Mouse (Mus musculus): Measurements from ENCODE around the gene Olfr577. TPM values are rescaled to one million over a fixed set of nuclear protein-coding genes. Genes with fewer than 3 reads are reported as not detected.

Gene Olfr577
- not detected in 2 replicates for polyA plus RNA-seq (2014; fragmentation: Nextera tagmentation; extraction: Ambion mirVana)

DNA sequence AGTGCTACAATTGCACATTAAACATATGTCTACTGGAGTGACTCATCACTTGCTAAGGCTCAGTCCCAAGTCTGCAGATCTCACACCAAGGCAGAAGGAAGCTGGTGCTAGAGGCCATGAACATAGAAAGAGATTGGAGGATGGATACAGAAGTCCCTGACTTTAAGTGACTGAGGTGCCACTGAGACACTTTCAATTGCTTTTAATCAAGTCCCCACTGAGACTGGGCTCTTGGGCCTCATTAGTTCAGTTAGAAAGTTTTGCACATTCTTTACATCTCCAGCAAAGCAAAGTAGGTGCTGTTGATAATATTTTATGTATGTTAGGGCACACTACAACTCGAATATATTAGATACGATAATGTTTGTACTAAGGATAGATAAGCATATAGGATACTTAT, at the start of gene Olfr577:
TSS of gene Olfr577 (minus strand) at position 101 of the 400 bp plus-strand sequence.
- 82% methylated on average over 2 of the region's 2 CpGs for WGBS
- ATAC-seq (ENCODE audit: insufficient read depth) (no peak), DNase-seq (no peak)
- Histone ChIP-seq H3K27ac (ENCODE audit: low read depth) (no peak within 1 kb of the TSS), H3K9me3 (ENCODE audit: low read depth, low read length) (no peaks in the 10 kb centered on the region), H3K36me3 (ENCODE audit: insufficient read depth) (no peaks in the 10 kb centered on the region), H3K9ac (no peak within 1 kb of the TSS), H3K4me1 (ENCODE audit: insufficient read depth) (no peaks in the 10 kb centered on the region), H3K4me2 (no peak within 1 kb of the TSS), H3K27me3 (ENCODE audit: insufficient read depth, low read length) (no peaks in the 10 kb centered on the region), H3K4me3 (ENCODE audit: low read depth, low read length) (no peak within 1 kb of the TSS)
- TF ChIP-seq CTCF (IDR thresholded peaks at IDR 0.05; ENCODE audit: low read depth), result no peak

DNA sequence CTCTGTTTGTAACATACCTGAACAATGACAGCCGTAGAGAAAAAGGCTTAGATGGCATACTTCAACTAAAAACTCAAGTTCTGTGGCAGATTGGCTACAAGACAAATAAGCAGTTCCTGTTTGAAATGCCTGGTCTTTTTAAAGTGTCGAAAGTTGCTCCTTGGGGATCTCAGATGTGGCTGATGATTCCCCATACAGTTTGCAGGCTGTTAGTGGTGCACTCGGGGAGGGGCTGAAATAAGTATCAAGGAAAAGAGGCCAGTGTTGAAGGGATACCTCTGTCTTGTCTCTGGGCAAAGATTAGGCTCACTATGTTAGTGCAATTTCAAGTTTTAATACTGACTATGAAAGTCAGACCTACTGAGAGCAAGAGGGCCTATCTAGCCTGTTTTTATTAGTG, 13.5 kb upstream of the Olfr577 start, which contains the start of gene Olfr578:
TSS of gene Olfr578 (minus strand) at position 101 of the 400 bp plus-strand sequence.
- Histone ChIP-seq H3K4me1 (ENCODE audit: insufficient read depth) (no peaks in the 10 kb centered on the region), H3K4me2 (no peak within 1 kb of the TSS), H3K4me3 (ENCODE audit: low read depth, low read length) (no peak within 1 kb of the TSS), H3K27me3 (ENCODE audit: insufficient read depth, low read length) (no peaks in the 10 kb centered on the region), H3K9me3 (ENCODE audit: low read depth, low read length) (no peaks in the 10 kb centered on the region), H3K27ac (ENCODE audit: low read depth) (no peak within 1 kb of the TSS), H3K36me3 (ENCODE audit: insufficient read depth) (no peaks in the 10 kb centered on the region), H3K9ac (no peak within 1 kb of the TSS)
- 52% methylated on average over 3 of the region's 3 CpGs for WGBS
- no peak for DNase-seq
- no peak for ATAC-seq (ENCODE audit: insufficient read depth)
- TF ChIP-seq CTCF (IDR thresholded peaks at IDR 0.05; ENCODE audit: low read depth), result no peak

DNA sequence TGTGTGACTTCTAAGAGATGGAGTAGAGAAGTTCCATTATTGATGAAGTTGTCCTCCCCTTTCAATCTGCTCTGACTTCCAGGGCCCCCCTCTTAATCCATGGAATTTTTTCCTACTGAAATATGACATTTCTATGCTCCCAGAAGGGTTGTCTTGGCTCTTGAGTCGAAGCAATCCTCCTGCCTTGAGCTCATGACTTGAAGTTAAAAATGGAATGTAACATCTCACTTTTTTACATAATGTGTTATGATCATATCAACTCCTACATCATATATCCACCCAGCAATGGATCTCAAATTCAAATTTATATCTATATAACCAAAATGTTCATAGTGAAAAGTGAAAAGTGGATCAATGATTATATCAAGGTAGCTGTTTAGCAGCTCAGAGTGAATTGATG, 1.3 kb downstream of the Olfr577 start:
- Histone ChIP-seq H3K27ac (ENCODE audit: low read depth) (no peak overlapping the region), H3K27me3 (ENCODE audit: insufficient read depth, low read length) (no peaks in the 10 kb centered on the region), H3K36me3 (ENCODE audit: insufficient read depth) (no peaks in the 10 kb centered on the region), H3K9ac (no peak overlapping the region), H3K4me1 (ENCODE audit: insufficient read depth) (no peaks in the 10 kb centered on the region), H3K4me3 (ENCODE audit: low read depth, low read length) (no peak overlapping the region), H3K9me3 (ENCODE audit: low read depth, low read length) (no peaks in the 10 kb centered on the region), H3K4me2 (no peak overlapping the region)
- WGBS, result 46% methylated on average over 1 of the region's 1 CpGs
- no peak for DNase-seq
- no peak for TF ChIP-seq CTCF (IDR thresholded peaks at IDR 0.05; ENCODE audit: low read depth)
- ATAC-seq (ENCODE audit: insufficient read depth), result no peak

DNA sequence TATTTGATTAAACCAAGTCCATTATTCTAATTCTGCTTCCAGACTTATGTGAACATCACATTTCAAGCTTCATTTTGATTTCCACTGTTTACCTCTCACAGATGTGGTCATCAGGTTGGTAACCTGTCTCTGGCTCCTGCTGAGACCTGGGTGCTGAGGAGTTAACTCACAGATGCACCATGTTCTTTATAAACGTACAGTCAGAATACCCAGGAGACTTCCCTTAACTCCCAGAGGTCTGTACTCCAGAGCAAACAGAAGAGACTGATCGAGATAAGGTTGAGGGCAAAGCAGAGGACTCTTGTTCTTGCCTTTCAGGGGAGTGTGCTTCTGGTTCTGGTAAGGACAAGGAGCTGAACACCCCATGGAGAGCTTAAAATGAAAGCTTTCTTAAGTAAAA, 13.4 kb downstream of the Olfr577 start, which contains the start of gene Olfr576:
TSS of gene Olfr576 (plus strand) at position 301 of the 400 bp plus-strand sequence.
- WGBS, result 9% methylated on average over 2 of the region's 2 CpGs
- Histone ChIP-seq H3K36me3 (ENCODE audit: insufficient read depth) (no peaks in the 10 kb centered on the region), H3K4me3 (ENCODE audit: low read depth, low read length) (no peak within 1 kb of the TSS), H3K9me3 (ENCODE audit: low read depth, low read length) (no peaks in the 10 kb centered on the region), H3K4me2 (no peak within 1 kb of the TSS), H3K27me3 (ENCODE audit: insufficient read depth, low read length) (no peaks in the 10 kb centered on the region), H3K4me1 (ENCODE audit: insufficient read depth) (no peaks in the 10 kb centered on the region), H3K9ac (no peak within 1 kb of the TSS), H3K27ac (ENCODE audit: low read depth) (no peak within 1 kb of the TSS)
- no peak for ATAC-seq (ENCODE audit: insufficient read depth)
- no peak for DNase-seq
- TF ChIP-seq CTCF (IDR thresholded peaks at IDR 0.05; ENCODE audit: low read depth), result no peak

DNA sequence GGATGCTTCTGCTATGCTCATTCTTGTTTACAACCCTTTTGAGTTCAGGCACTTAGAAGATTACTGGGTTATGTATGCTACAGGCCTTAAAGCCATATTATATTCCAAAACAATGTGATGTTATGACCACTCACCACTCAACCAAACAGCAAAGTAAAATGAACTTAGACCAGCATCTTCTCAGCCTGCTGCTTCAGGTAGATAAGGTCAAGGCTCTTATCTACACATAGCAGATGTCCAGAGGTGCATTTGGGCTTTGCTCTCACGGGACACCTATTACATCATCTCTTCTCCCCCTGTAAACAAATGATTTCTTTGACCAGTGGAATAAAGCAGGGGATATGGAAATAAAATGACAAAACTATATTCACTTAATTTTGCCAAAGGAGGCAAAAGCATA, 17.1 kb downstream of the Olfr577 start, which contains the start of gene Olfr575:
TSS of gene Olfr575 (minus strand) at position 183 of the 400 bp plus-strand sequence.
- H3K4me3 ChIP-seq (ENCODE audit: low read depth, low read length), result no peak within 1 kb of the TSS
- no peak for ATAC-seq (ENCODE audit: insufficient read depth)
- H3K27ac ChIP-seq (ENCODE audit: low read depth), result no peak within 1 kb of the TSS
- H3K4me1 ChIP-seq (ENCODE audit: insufficient read depth), result no peaks in the 10 kb centered on the region
- no peak for TF ChIP-seq CTCF (IDR thresholded peaks at IDR 0.05; ENCODE audit: low read depth)
- no peak for DNase-seq
- no peaks in the 10 kb centered on the region for H3K27me3 ChIP-seq (ENCODE audit: insufficient read depth, low read length)
- no peaks in the 10 kb centered on the region for H3K9me3 ChIP-seq (ENCODE audit: low read depth, low read length)
- no peak within 1 kb of the TSS for H3K9ac ChIP-seq
- WGBS, result 14% methylated on average over 1 of the region's 1 CpGs
- H3K4me2 ChIP-seq, result no peak within 1 kb of the TSS
- no peaks in the 10 kb centered on the region for H3K36me3 ChIP-seq (ENCODE audit: insufficient read depth)

DNA sequence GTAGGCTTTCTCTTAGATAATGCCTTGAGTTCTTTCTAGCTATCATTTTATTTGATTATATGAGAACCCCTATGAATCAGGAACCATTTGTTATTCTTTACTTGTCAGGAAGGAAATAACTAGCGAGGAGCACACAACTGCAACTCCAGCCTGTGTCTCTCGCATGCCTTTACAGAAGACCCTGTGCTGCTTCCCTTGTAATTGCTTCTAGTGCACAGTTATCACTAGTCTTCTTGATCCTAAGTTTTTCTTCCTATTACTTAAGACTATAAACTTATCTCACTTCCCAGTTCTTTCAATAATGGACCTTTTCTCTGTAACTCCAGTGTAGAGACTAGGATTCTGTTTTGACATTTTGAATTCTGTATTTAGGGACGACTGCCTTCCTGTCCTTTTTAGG, 17.6 kb downstream of the Olfr577 start:
- ATAC-seq (ENCODE audit: insufficient read depth) (no peak), DNase-seq (no peak)
- no peak overlapping the region for H3K27ac ChIP-seq (ENCODE audit: low read depth)

DNA sequence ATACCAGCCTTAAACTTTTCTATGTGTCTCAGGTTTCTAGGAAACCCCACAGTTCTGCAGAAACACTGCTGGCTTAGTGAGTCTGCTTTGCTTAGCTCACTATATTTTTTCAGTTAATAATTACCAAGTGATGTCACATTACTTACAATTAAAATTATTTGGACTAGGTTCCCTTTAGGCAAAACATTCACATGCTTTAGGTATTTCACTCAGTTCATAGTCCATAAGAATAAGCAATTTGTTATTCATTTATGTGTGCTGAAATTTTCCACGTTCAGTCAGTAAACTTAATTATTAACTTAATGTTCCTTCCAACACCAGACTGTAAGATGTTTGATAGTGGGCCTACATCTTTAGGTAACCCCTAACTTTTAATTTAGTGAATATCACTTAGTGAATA, 25.0 kb downstream of the Olfr577 start:
- WGBS, result 39% methylated on average over 1 of the region's 1 CpGs
- Histone ChIP-seq H3K4me3 (ENCODE audit: low read depth, low read length) (no peak overlapping the region), H3K9me3 (ENCODE audit: low read depth, low read length) (no peaks in the 10 kb centered on the region), H3K27ac (ENCODE audit: low read depth) (no peak overlapping the region), H3K36me3 (ENCODE audit: insufficient read depth) (no peaks in the 10 kb centered on the region), H3K4me1 (ENCODE audit: insufficient read depth) (no peaks in the 10 kb centered on the region), H3K9ac (no peak overlapping the region), H3K4me2 (no peak overlapping the region), H3K27me3 (ENCODE audit: insufficient read depth, low read length) (no peaks in the 10 kb centered on the region)
- DNase-seq, result no peak
- no peak for ATAC-seq (ENCODE audit: insufficient read depth)
- no peak for TF ChIP-seq CTCF (IDR thresholded peaks at IDR 0.05; ENCODE audit: low read depth)

More for the DNA sequence above, 17.6 kb downstream of the Olfr577 start:
- H3K27me3 ChIP-seq (ENCODE audit: insufficient read depth, low read length), result no peaks in the 10 kb centered on the region
- 49% methylated on average over 3 of the region's 3 CpGs for WGBS
- no peak for TF ChIP-seq CTCF (IDR thresholded peaks at IDR 0.05; ENCODE audit: low read depth)
- H3K9me3 ChIP-seq (ENCODE audit: low read depth, low read length), result no peaks in the 10 kb centered on the region
- H3K4me3 ChIP-seq (ENCODE audit: low read depth, low read length), result no peak overlapping the region
- no peaks in the 10 kb centered on the region for H3K36me3 ChIP-seq (ENCODE audit: insufficient read depth)
- no peaks in the 10 kb centered on the region for H3K4me1 ChIP-seq (ENCODE audit: insufficient read depth)
- no peak overlapping the region for H3K4me2 ChIP-seq
- H3K9ac ChIP-seq, result no peak overlapping the region

DNA sequence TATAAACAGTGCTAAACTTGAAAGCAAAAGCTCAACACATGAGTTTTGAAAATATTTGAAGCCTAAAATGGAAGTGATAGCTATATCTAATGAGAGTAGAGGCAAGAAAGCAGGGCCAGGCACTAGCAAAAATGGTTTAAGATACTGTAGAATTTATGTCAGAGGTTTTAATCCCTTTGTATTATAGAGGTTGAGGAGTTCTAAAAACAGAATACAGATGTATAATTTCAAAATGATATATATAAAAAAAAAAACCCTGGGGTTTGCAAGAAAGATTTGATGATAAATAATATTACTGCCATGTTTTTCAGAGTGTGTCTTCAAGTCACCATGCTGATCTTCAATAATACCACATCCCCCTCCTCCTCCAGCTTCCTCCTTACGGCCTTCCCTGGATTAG, 27.6 kb downstream of the Olfr577 start, which contains the start of gene Olfr574:
TSS of gene Olfr574 (plus strand) at position 301 of the 400 bp plus-strand sequence.
- H3K4me2 ChIP-seq, result no peak within 1 kb of the TSS
- H3K27me3 ChIP-seq (ENCODE audit: insufficient read depth, low read length), result no peaks in the 10 kb centered on the region
- H3K9ac ChIP-seq, result no peak within 1 kb of the TSS
- no peaks in the 10 kb centered on the region for H3K4me1 ChIP-seq (ENCODE audit: insufficient read depth)
- DNase-seq, result no peak
- no peak within 1 kb of the TSS for H3K4me3 ChIP-seq (ENCODE audit: low read depth, low read length)
- no peaks in the 10 kb centered on the region for H3K36me3 ChIP-seq (ENCODE audit: insufficient read depth)
- H3K9me3 ChIP-seq (ENCODE audit: low read depth, low read length), result no peaks in the 10 kb centered on the region
- H3K27ac ChIP-seq (ENCODE audit: low read depth), result no peak within 1 kb of the TSS
- 88% methylated on average over 1 of the region's 1 CpGs for WGBS
- no peak for TF ChIP-seq CTCF (IDR thresholded peaks at IDR 0.05; ENCODE audit: low read depth)
- ATAC-seq (ENCODE audit: insufficient read depth), result no peak

Measured in lung, embryonic 14.5 days (tissue).